Comparison of ENCODE assay signal across 11 mouse cellular contexts in the genomic region with DNA sequence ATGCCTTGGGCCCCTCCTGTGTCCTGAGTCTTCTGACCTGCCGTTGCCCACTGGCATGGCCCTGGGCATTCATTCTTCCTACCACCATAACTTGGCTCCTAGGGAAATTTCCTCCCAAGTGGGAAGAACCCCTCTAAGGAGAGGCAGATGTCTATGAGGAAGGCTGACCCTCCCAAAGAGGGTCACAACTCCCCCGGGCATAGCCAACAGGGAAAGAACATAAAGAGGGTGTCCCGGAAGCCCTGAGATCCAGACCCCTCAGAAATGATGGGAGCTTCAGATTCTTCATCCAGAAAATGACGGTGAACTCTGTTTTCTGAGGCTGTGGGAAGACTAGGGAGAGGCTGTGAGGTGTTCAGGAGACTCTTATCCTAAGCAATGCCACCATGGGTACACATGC. TPM values are rescaled to one million over a fixed set of nuclear protein-coding genes. Genes with fewer than 3 reads are reported as not detected.
DNase-seq lines count a peak whose midpoint lies in the region; ATAC-seq and TF ChIP-seq lines count a peak whose summit lies in the region.
"Had no signal": no experiment of that assay in that cellular context is flagged by ENCODE, and none has a peak within 500 bp of the region (broad histone marks: within the 10 kb centered on the region; RNA-seq: fewer than 3 reads in every experiment).

No protein-coding gene starts in this region.

- DNase-seq in kidney, postnatal 0 days (ENCODE audit: low spot score), result no peak
- DNase-seq in kidney, postnatal 10 days, result no peak
- DNase-seq in embryonic facial prominence, embryonic 14.5 days (ENCODE audit: low spot score), result no peak
- no peak for DNase-seq in right cerebral cortex, postnatal 36 days (ENCODE audit: low spot score in 2 of 2)
- DNase-seq in adrenal gland, adult 18-20 months (ENCODE audit: low spot score in 2 of 2), result no peak
- no peak for DNase-seq in left cerebral cortex, adult 11 months (ENCODE audit: low spot score)
- DNase-seq: kidney, adult 8-10 months had no signal

- no peak overlapping the region for H3K4me2 ChIP-seq in kidney, postnatal 0 days (ENCODE audit: low read length)
- H3K4me2 ChIP-seq in embryonic facial prominence, embryonic 14.5 days (ENCODE audit: low read depth, low read length), result 0 out of 2 replicates have a peak overlapping the region, but pooled peaks have one; percentile 0
- no peak overlapping the region for H3K4me2 ChIP-seq in hindbrain, embryonic 13.5 days
- no peak overlapping the region for H3K4me2 ChIP-seq in midbrain, embryonic 15.5 days

- H3K4me1 ChIP-seq in kidney, postnatal 0 days (replicated peaks; ENCODE audit: insufficient read depth, low read length), result peaks cover 66% of the 10 kb centered on the region
- peaks cover 59% of the 10 kb centered on the region for H3K4me1 ChIP-seq in embryonic facial prominence, embryonic 14.5 days (ENCODE audit: control insufficient read depth, insufficient read depth, low read length)
- H3K4me1 ChIP-seq in hindbrain, embryonic 13.5 days (replicated peaks), result peaks cover 79% of the 10 kb centered on the region
- peaks cover 41% of the 10 kb centered on the region for H3K4me1 ChIP-seq in midbrain, embryonic 15.5 days

- WGBS in kidney, postnatal 0 days, result 80% methylated on average over 4 of the region's 4 CpGs
- WGBS in embryonic facial prominence, embryonic 14.5 days, result 73% methylated on average over 4 of the region's 4 CpGs
- WGBS in hindbrain, embryonic 13.5 days, result 81% methylated on average over 4 of the region's 4 CpGs
- WGBS in midbrain, embryonic 15.5 days, result 75% methylated on average over 4 of the region's 4 CpGs

- H3K9ac ChIP-seq in kidney, postnatal 0 days (ENCODE audit: low read depth, low read length), result no peak overlapping the region
- 0 out of 2 replicates have a peak overlapping the region, but pooled peaks have one; percentile 22 for H3K9ac ChIP-seq in embryonic facial prominence, embryonic 14.5 days (ENCODE audit: low read depth, low read length)
- H3K9ac ChIP-seq in hindbrain, embryonic 13.5 days, result no peak overlapping the region
- no peak overlapping the region for H3K9ac ChIP-seq in midbrain, embryonic 15.5 days

- H3K4me3 ChIP-seq in kidney, postnatal 0 days (replicated peaks; ENCODE audit: low read depth, low read length), result no peak overlapping the region
- H3K4me3 ChIP-seq in embryonic facial prominence, embryonic 14.5 days (ENCODE audit: low read depth, low read length), result no peak overlapping the region
- no peak overlapping the region for H3K4me3 ChIP-seq in hindbrain, embryonic 13.5 days
- H3K4me3 ChIP-seq in midbrain, embryonic 15.5 days, result no peak overlapping the region

- no peaks in the 10 kb centered on the region for H3K27me3 ChIP-seq in kidney, postnatal 0 days (ENCODE audit: insufficient read depth, low read length)
- no peaks in the 10 kb centered on the region for H3K27me3 ChIP-seq in embryonic facial prominence, embryonic 14.5 days (replicated peaks; ENCODE audit: control insufficient read depth, insufficient read depth, low read length)
- 0 out of 2 replicates have a peak, but pooled peaks cover 4% of the 10 kb centered on the region for H3K27me3 ChIP-seq in hindbrain, embryonic 13.5 days
- H3K27me3 ChIP-seq in midbrain, embryonic 15.5 days (replicated peaks), result no peaks in the 10 kb centered on the region
- H3K27me3 ChIP-seq: megakaryocyte, embryonic 14.5 days had no signal

- no peak for ATAC-seq in kidney, postnatal 0 days (replicated peaks; ENCODE audit: low FRiP score, low read depth)
- no peak for ATAC-seq in embryonic facial prominence, embryonic 14.5 days (ENCODE audit: low read depth)
- no peak for ATAC-seq in hindbrain, embryonic 13.5 days (ENCODE audit: low FRiP score)
- ATAC-seq in midbrain, embryonic 15.5 days (replicated peaks), result no peak

- no peak for TF ChIP-seq CTCF in kidney, postnatal 0 days (IDR thresholded peaks at IDR 0.05; ENCODE audit: low read depth)

- H3K9me3 ChIP-seq in kidney, postnatal 0 days (replicated peaks; ENCODE audit: low read length), result no peaks in the 10 kb centered on the region
- H3K9me3 ChIP-seq in embryonic facial prominence, embryonic 14.5 days (ENCODE audit: control insufficient read depth, low read length), result no peaks in the 10 kb centered on the region
- no peaks in the 10 kb centered on the region for H3K9me3 ChIP-seq in hindbrain, embryonic 13.5 days
- H3K9me3 ChIP-seq in midbrain, embryonic 15.5 days, result no peaks in the 10 kb centered on the region
- H3K9me3 ChIP-seq: G1E; megakaryocyte, embryonic 14.5 days had no signal

- no peaks in the 10 kb centered on the region for H3K36me3 ChIP-seq in kidney, postnatal 0 days (ENCODE audit: insufficient read depth, low read length)
- H3K36me3 ChIP-seq in embryonic facial prominence, embryonic 14.5 days (ENCODE audit: control insufficient read depth, insufficient read depth, low read length), result no peaks in the 10 kb centered on the region
- no peaks in the 10 kb centered on the region for H3K36me3 ChIP-seq in hindbrain, embryonic 13.5 days
- no peaks in the 10 kb centered on the region for H3K36me3 ChIP-seq in midbrain, embryonic 15.5 days (replicated peaks)
- H3K36me3 ChIP-seq: G1E had no signal

- H3K27ac ChIP-seq in kidney, postnatal 0 days, result 0 out of 2 replicates have a peak overlapping the region, but pooled peaks have one; percentile 32
- H3K27ac ChIP-seq in embryonic facial prominence, embryonic 14.5 days (replicated peaks; ENCODE audit: low read depth, low read length), result peak overlapping the region; percentile 82; the same call in 1 of the 2 replicates
- H3K27ac ChIP-seq in hindbrain, embryonic 13.5 days, result peak overlapping the region; percentile 86
- peak overlapping the region; percentile 72 for H3K27ac ChIP-seq in midbrain, embryonic 15.5 days

RNA-seq across cellular contexts. Expression of gene Chit1, which starts 15.3 kb away (rescaled TPM):
- 0.41 and 0.58 TPM in 2 replicates for polyA plus RNA-seq in kidney, postnatal 0 days (2015; fragmentation: Nextera tagmentation; extraction: Ambion mirVana)
- 0.18 and 0.43 TPM in 2 replicates for polyA plus RNA-seq in embryonic facial prominence, embryonic 14.5 days (2014; fragmentation: Nextera tagmentation; extraction: Ambion mirVana)
- polyA plus RNA-seq in hindbrain, embryonic 13.5 days (2015; fragmentation: Nextera tagmentation; extraction: Ambion mirVana), result 0.30 and 0.35 TPM in 2 replicates
- polyA plus RNA-seq in midbrain, embryonic 15.5 days (2015; fragmentation: Nextera tagmentation; extraction: Ambion mirVana), result 0.09 and 0.10 TPM in 2 replicates
- total RNA-seq in adrenal gland, adult 18-20 months (2021), result not detected
- total RNA-seq: G1E had no signal
- polyA plus RNA-seq: G1E had no signal

RNA-seq across cellular contexts. Expression of gene Btg2, which starts 16.8 kb away (rescaled TPM):
- polyA plus RNA-seq in kidney, postnatal 0 days (2015; fragmentation: Nextera tagmentation; extraction: Ambion mirVana), result 37.5 and 39.2 TPM in 2 replicates
- 37.9 and 41.3 TPM in 2 replicates for polyA plus RNA-seq in embryonic facial prominence, embryonic 14.5 days (2014; fragmentation: Nextera tagmentation; extraction: Ambion mirVana)
- polyA plus RNA-seq in hindbrain, embryonic 13.5 days (2015; fragmentation: Nextera tagmentation; extraction: Ambion mirVana), result 57.4 and 63.4 TPM in 2 replicates
- 37.2 and 42.2 TPM in 2 replicates for polyA plus RNA-seq in midbrain, embryonic 15.5 days (2015; fragmentation: Nextera tagmentation; extraction: Ambion mirVana)
- 10 to 100 TPM; 23.1 to 32.7 TPM for total RNA-seq in adrenal gland, adult 18-20 months (2021)

RNA-seq across cellular contexts. Expression of gene Fmod, which starts 58.7 kb away (rescaled TPM):
- polyA plus RNA-seq in kidney, postnatal 0 days (2015; fragmentation: Nextera tagmentation; extraction: Ambion mirVana), result 7.8 and 9.4 TPM in 2 replicates
- polyA plus RNA-seq in embryonic facial prominence, embryonic 14.5 days (2014; fragmentation: Nextera tagmentation; extraction: Ambion mirVana), result 40.8 and 44.2 TPM in 2 replicates
- polyA plus RNA-seq in hindbrain, embryonic 13.5 days (2015; fragmentation: Nextera tagmentation; extraction: Ambion mirVana), result 7.3 and 7.6 TPM in 2 replicates
- polyA plus RNA-seq in midbrain, embryonic 15.5 days (2015; fragmentation: Nextera tagmentation; extraction: Ambion mirVana), result 15.2 and 21.1 TPM in 2 replicates
- 1 to 10 TPM; 6.7 to 9.6 TPM for total RNA-seq in adrenal gland, adult 18-20 months (2021)
- polyA plus RNA-seq: G1E had no signal

Comparison
In these comparisons a context has a peak if more than half of its experiments do, and no peak if none do; other contexts are left out.
1. H3K27ac ChIP-seq: peak in every context shown above with its lines; median percentile 86 in hindbrain, embryonic 13.5 days; 82 in embryonic facial prominence, embryonic 14.5 days; 72 in midbrain, embryonic 15.5 days; 32 in kidney, postnatal 0 days.